ENCODE assay signal across 8 mouse cellular contexts in genomic region chr15:83209092-83209695, GRCm38 (mm10). TPM values are rescaled to one million over a fixed set of nuclear protein-coding genes. Genes with fewer than 3 reads are reported as not detected.
DNase-seq lines count a peak whose midpoint lies in the region; ATAC-seq and TF ChIP-seq lines count a peak whose summit lies in the region.

No protein-coding gene starts in this region.

- no peaks in the 10 kb centered on the region; the same call in 1 of the 2 replicates for H3K4me1 ChIP-seq in lung, postnatal 0 days (ENCODE audit: insufficient read depth, low read depth, low read length)
- H3K4me1 ChIP-seq in forebrain, embryonic 11.5 days (replicated peaks; ENCODE audit: control insufficient read depth, insufficient read depth, low read length), result 0 out of 2 replicates have a peak, but pooled peaks cover 3% of the 10 kb centered on the region
- H3K4me1 ChIP-seq in intestine, postnatal 0 days (replicated peaks; ENCODE audit: control insufficient read depth, insufficient read depth, low read length), result no peaks in the 10 kb centered on the region
- H3K4me1 ChIP-seq in stomach, embryonic 14.5 days (ENCODE audit: control insufficient read depth, insufficient read depth, low read length), result 0 out of 2 replicates have a peak, but pooled peaks cover 3% of the 10 kb centered on the region

- WGBS in lung, postnatal 0 days, result 39% methylated on average over 4 of the region's 4 CpGs
- 37% methylated on average over 4 of the region's 4 CpGs for WGBS in forebrain, embryonic 11.5 days
- WGBS in intestine, postnatal 0 days, result 49% methylated on average over 4 of the region's 4 CpGs
- 43% methylated on average over 4 of the region's 4 CpGs for WGBS in stomach, embryonic 14.5 days

- no peak overlapping the region for H3K4me3 ChIP-seq in lung, postnatal 0 days (ENCODE audit: low read depth, low read length)
- H3K4me3 ChIP-seq in forebrain, embryonic 11.5 days (ENCODE audit: low read depth, low read length), result no peak overlapping the region
- H3K4me3 ChIP-seq in intestine, postnatal 0 days (ENCODE audit: low read depth, low read length), result peak overlapping the region; percentile 26; the same call in 1 of the 2 replicates
- peak overlapping the region; percentile 24 for H3K4me3 ChIP-seq in stomach, embryonic 14.5 days (ENCODE audit: low read depth, low read length)

- H3K27me3 ChIP-seq in lung, postnatal 0 days (replicated peaks; ENCODE audit: insufficient read depth, low read length), result no peaks in the 10 kb centered on the region
- H3K27me3 ChIP-seq in forebrain, embryonic 11.5 days (ENCODE audit: control insufficient read depth, insufficient read depth, low read length), result no peaks in the 10 kb centered on the region
- no peaks in the 10 kb centered on the region for H3K27me3 ChIP-seq in intestine, postnatal 0 days (replicated peaks; ENCODE audit: control insufficient read depth, insufficient read depth, low read length)
- H3K27me3 ChIP-seq in stomach, embryonic 14.5 days (ENCODE audit: control insufficient read depth, insufficient read depth, low read length), result no peaks in the 10 kb centered on the region

- no peak overlapping the region for H3K27ac ChIP-seq in lung, postnatal 0 days (ENCODE audit: low read length)
- no peak overlapping the region for H3K27ac ChIP-seq in forebrain, embryonic 11.5 days (ENCODE audit: low read depth, low read length)
- H3K27ac ChIP-seq in intestine, postnatal 0 days (ENCODE audit: low read depth, low read length), result no peak overlapping the region
- H3K27ac ChIP-seq in stomach, embryonic 14.5 days (ENCODE audit: low read length), result no peak overlapping the region

- TF ChIP-seq EP300 in lung, postnatal 0 days (IDR thresholded peaks at IDR 0.05), result no peak

- DNase-seq in lung, postnatal 0 days (ENCODE audit: low spot score), result peak; percentile 21
- no peak for DNase-seq in lung, postnatal 4 days
- no peak for DNase-seq in forebrain, embryonic 11.5 days (ENCODE audit: low spot score)
- DNase-seq in thymus, postnatal 36 days, result no peak
- DNase-seq in thymus, postnatal 10 days (ENCODE audit: low spot score in 2 of 2), result no peak
- no peak for DNase-seq in adipocyte (ENCODE audit: low spot score)

- no peak for ATAC-seq in lung, postnatal 0 days
- ATAC-seq in forebrain, embryonic 11.5 days (replicated peaks; ENCODE audit: low FRiP score), result no peak
- ATAC-seq in intestine, postnatal 0 days, result no peak
- no peak for ATAC-seq in stomach, embryonic 14.5 days (ENCODE audit: insufficient number of reproducible peaks, insufficient read depth, low FRiP score, low read depth)

- peak; percentile 43 for TF ChIP-seq CTCF in lung, postnatal 0 days (IDR thresholded peaks at IDR 0.05)
- peak; percentile 45 for TF ChIP-seq CTCF in intestine, postnatal 0 days (IDR thresholded peaks at IDR 0.05; ENCODE audit: low read depth)

- H3K9ac ChIP-seq in lung, postnatal 0 days (replicated peaks; ENCODE audit: low read depth), result no peak overlapping the region
- H3K9ac ChIP-seq in forebrain, embryonic 11.5 days (ENCODE audit: low read length), result no peak overlapping the region
- no peak overlapping the region for H3K9ac ChIP-seq in intestine, postnatal 0 days (ENCODE audit: low read depth, low read length)
- H3K9ac ChIP-seq in stomach, embryonic 14.5 days (replicated peaks; ENCODE audit: low read depth, low read length), result no peak overlapping the region

- no peaks in the 10 kb centered on the region for H3K36me3 ChIP-seq in lung, postnatal 0 days (ENCODE audit: insufficient read depth, low read length)
- no peaks in the 10 kb centered on the region for H3K36me3 ChIP-seq in forebrain, embryonic 11.5 days (ENCODE audit: control insufficient read depth, insufficient read depth, low read length)
- no peaks in the 10 kb centered on the region for H3K36me3 ChIP-seq in intestine, postnatal 0 days (ENCODE audit: control insufficient read depth, insufficient read depth)
- H3K36me3 ChIP-seq in stomach, embryonic 14.5 days (ENCODE audit: control insufficient read depth, insufficient read depth, low read length), result no peaks in the 10 kb centered on the region

- peak overlapping the region; percentile 55 for H3K4me2 ChIP-seq in lung, postnatal 0 days (replicated peaks; ENCODE audit: low read depth, low read length)
- H3K4me2 ChIP-seq in forebrain, embryonic 11.5 days (ENCODE audit: low read depth, low read length, severe bottlenecking), result peak overlapping the region; percentile 34; the same call in 1 of the 2 replicates
- peak overlapping the region; percentile 61 for H3K4me2 ChIP-seq in intestine, postnatal 0 days (replicated peaks; ENCODE audit: low read depth)
- peak overlapping the region; percentile 44 for H3K4me2 ChIP-seq in stomach, embryonic 14.5 days (replicated peaks; ENCODE audit: low read depth, low read length)

- H3K9me3 ChIP-seq in lung, postnatal 0 days (ENCODE audit: low read length), result no peaks in the 10 kb centered on the region
- no peaks in the 10 kb centered on the region for H3K9me3 ChIP-seq in forebrain, embryonic 11.5 days (ENCODE audit: control insufficient read depth, low read length)
- H3K9me3 ChIP-seq in intestine, postnatal 0 days (ENCODE audit: control insufficient read depth), result no peaks in the 10 kb centered on the region
- no peaks in the 10 kb centered on the region for H3K9me3 ChIP-seq in stomach, embryonic 14.5 days (ENCODE audit: control insufficient read depth, low read depth, low read length)

RNA-seq across cellular contexts. Expression of gene Cyb5r3, which starts 36.8 kb away (rescaled TPM):
- 170 and 183 TPM in 2 replicates for polyA plus RNA-seq in lung, postnatal 0 days (2015; fragmentation: Nextera tagmentation; extraction: Ambion mirVana)
- 161 and 181 TPM in 2 replicates for polyA plus RNA-seq in forebrain, embryonic 11.5 days (2014; fragmentation: Nextera tagmentation; extraction: Ambion mirVana)
- 117 and 126 TPM in 2 replicates for polyA plus RNA-seq in intestine, postnatal 0 days (2015; fragmentation: Nextera tagmentation; extraction: Ambion mirVana)
- polyA plus RNA-seq in stomach, embryonic 14.5 days (2014; fragmentation: Nextera tagmentation; extraction: Ambion mirVana), result 207 and 214 TPM in 2 replicates

RNA-seq across cellular contexts. Expression of gene A4galt, which starts 42.4 kb away (rescaled TPM):
- polyA plus RNA-seq in lung, postnatal 0 days (2015; fragmentation: Nextera tagmentation; extraction: Ambion mirVana), result 15.2 and 16.0 TPM in 2 replicates
- polyA plus RNA-seq in forebrain, embryonic 11.5 days (2014; fragmentation: Nextera tagmentation; extraction: Ambion mirVana), result 1.1 and 1.7 TPM in 2 replicates
- 8.1 and 8.6 TPM in 2 replicates for polyA plus RNA-seq in intestine, postnatal 0 days (2015; fragmentation: Nextera tagmentation; extraction: Ambion mirVana)
- polyA plus RNA-seq in stomach, embryonic 14.5 days (2014; fragmentation: Nextera tagmentation; extraction: Ambion mirVana), result 9.6 and 13.4 TPM in 2 replicates

Comparison
In these comparisons a context has a peak if more than half of its experiments do, and no peak if none do; other contexts are left out.
1. H3K4me3 ChIP-seq: peak in intestine, postnatal 0 days (single experiment) and stomach, embryonic 14.5 days (single experiment); none in lung, postnatal 0 days (single experiment) and forebrain, embryonic 11.5 days (single experiment).
2. Peak in every context shown above with its lines, with median percentiles within 50 percentile points of each other: H3K4me2 ChIP-seq.